Mouse (Mus musculus) 3134 (cell line): ENCODE data around the gene Abcc2.

Experiments used
- DNase-seq: peaks from one replicate; pipeline ENCODE4 v3.0.0-alpha.2; 2011; ENCODE audit warnings: low spot score; ENCODE audit not compliant: insufficient read length; ENCODE audit errors: extremely low read depth

Abcc2 gene

DNA sequence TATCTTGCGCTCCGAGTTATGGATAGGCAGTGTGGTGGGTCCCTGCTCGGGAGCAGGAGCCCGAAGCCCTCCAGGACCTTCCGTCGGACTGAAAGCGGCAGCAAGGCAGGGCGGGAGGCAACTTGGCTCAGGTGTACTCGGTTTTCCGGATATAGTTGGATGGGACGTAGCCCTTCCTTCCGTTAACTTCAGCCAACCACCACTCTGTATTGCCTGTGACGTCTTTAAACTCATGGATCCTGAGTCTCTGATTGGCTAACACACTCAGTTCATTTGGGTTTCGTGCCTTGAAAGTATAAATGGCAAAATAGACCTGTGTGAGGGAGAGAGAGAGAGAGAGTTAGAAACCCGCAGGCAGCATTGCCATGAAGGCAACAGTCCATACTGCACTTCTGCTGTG lies 66.0 kb downstream of the Abcc2 start:
- DNase-seq = no peak

- no peak for DNase-seq
Measured at GRCm38 (mm10) chr19:43850026-43850425, 68.0 kb downstream of the Abcc2 start.

- no peak for DNase-seq
Measured at GRCm38 (mm10) chr19:43851996-43852630, 70.1 kb downstream of the Abcc2 start.

DNA sequence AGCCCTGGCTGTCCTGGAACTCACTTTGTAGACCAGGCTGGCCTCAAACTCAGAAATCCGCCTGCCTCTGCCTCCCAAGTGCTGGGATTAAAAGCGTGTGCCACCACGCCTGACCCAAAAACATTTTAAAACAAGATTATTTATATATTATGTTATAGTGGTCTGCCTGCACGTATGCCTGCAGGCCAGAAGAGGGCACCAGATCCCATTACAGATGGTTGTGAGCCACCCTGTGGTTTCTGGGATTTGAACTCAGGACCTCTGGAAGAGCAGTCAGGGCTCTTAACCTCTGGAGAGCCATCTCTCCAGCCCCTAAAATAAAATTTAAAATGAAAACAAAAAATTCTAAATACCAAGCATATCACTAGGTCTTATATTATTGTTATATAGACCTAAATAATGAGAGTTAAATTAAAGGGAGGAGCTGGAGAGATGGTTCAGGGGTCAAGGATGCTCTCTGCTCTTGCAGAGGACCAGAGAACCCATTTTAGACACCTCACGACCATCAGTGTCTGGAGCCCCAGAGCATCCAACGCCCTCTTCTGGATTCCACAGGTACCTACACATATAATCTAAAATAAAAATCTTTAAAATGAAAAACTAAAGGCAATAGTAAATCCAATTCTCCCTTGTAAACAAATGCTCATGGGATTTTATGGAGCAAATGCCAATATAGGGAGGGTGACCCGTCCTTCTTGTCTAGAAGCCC lies 71.0 kb downstream of the Abcc2 start:
- DNase-seq = no peak

- no peak for DNase-seq
Measured at GRCm38 (mm10) chr19:43857347-43857746, 75.4 kb downstream of the Abcc2 start.

DNA sequence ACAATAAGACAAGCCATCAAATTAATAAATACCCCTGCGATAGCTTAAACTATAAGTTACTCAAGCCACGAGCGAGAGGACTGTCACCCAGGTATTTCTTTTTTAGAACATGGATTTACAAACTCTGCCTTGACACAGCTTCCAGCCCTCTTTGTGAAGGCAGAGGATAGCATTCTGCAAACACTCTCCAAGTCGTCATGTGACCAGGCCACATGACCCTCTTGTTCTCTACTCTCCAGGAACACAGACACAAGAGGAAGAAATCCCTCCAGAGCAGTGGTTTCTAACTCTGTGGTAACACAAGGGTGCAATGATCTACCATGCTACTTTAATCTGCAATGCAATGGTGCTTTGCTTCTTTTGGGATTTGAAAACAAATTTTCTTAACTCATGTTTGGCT lies 88.4 kb downstream of the Abcc2 start:
- no peak for DNase-seq

GRCm38 (mm10) chr19:43874351-43874750 lies 92.4 kb downstream of the Abcc2 start:
- no peak for DNase-seq

- DNase-seq = peak; percentile 42
Measured at GRCm38 (mm10) chr19:43875996-43876395, 94.0 kb downstream of the Abcc2 start.

GRCm38 (mm10) chr19:43877364-43877763 lies 95.4 kb downstream of the Abcc2 start:
- DNase-seq = no peak

GRCm38 (mm10) chr19:43878111-43879092 lies 96.4 kb downstream of the Abcc2 start:
- peak; percentile 48 for DNase-seq

DNA sequence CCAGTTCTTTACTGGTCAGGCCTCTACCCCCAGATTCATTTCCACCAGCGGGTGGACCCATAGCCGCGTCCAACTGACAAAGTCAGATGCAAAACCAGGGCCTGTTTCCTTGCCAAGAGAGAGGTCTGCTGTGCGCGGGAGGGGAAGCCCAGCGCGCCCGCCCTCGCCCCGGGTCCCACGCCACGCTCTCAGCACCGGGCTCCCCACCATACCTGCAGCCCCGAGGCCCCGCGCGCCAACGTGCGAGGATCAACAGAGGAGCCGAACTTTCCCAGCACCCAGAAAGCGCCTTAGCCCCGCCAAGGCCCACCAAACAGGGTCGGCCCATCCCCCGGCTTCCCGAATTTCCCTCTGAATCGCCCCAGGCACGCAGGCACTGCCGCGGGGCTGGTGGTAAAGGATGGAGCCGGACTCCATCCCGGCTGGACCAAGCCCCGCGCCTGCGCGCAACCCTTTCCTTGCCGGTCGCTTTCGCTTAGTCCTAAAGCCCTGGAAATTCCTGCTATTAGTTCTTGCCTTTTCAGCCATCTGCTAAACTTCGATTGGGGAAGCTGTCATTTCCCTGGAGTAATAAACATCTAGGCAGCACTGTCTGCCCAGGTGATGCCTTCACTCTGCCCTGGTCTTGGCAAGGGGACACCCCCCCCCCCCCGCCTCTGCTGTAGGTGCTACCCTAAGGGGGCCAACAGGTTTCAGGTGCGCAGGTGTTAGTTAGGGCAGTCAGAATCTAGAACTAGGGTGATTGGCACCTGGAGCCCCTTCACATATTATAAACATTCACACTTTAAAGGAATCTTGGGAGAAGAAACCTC lies 97.6 kb downstream of the Abcc2 start:
- peak; percentile 89 for DNase-seq

DNA sequence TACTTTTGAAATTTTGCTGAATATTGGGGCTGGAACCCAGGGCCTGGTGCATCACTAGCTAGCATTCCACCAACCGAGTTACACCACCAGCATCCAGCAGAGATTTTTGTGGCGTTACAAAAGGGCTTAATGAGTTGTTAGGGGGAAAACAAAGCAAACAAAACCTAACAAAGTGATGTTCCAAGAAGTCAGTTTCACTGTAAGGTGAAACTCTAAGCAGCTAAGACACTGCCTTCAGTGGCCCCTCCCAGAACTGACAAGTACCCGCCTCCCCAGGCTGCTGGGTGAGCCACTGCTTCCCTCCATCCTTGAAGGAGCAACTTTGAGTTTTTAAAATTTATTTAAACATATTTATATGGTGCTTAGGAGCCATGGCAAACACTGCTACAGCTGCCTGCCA lies 98.4 kb downstream of the Abcc2 start:
- DNase-seq = no peak

- no peak for DNase-seq
Measured at GRCm38 (mm10) chr19:43881615-43882014, 99.6 kb downstream of the Abcc2 start.

GRCm38 (mm10) chr19:43882895-43883573 lies 101.0 kb downstream of the Abcc2 start:
- no peak for DNase-seq

DNA sequence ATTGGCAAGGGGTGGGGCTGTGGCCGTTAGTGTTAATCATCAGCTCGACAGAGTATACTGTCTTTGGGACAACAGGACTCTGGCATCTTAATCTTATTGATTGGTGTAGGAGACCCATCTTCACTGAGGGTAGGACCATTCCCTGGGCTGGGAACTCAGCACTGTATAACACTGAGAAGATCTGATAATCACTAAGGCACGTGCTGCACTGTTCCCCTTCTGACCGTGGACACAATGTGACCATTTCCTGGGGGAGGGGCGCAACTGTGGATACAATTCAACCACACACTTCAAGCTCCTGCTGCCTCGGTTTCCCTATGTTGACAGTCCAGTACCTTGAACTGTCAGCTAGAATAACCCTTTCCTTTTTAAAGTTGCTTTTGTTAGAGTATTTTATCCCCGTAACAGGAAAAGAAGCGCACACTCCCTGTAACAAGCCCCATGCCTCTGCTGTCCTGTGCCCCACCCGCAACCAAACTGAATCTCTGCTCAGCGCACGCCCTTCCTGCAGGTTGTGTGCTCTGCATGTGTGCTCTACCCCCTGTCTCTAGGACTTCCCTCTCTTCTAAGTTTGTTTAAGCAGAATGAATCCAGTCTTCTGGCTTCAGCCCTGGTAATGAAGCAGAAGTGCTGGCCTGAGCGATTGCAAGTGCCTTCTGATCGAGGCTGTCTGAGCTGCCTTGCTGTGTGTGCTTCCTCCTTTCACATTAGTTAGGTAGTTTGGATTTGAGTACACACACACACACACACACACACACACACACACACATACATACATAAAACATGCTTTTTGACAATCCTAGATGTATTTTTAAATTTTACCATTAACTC lies 102.9 kb downstream of the Abcc2 start:
- DNase-seq = no peak

GRCm38 (mm10) chr19:43886371-43887099 lies 104.5 kb downstream of the Abcc2 start:
- DNase-seq = no peak

GRCm38 (mm10) chr19:43887242-43887641 lies 105.2 kb downstream of the Abcc2 start:
- DNase-seq = no peak

DNA sequence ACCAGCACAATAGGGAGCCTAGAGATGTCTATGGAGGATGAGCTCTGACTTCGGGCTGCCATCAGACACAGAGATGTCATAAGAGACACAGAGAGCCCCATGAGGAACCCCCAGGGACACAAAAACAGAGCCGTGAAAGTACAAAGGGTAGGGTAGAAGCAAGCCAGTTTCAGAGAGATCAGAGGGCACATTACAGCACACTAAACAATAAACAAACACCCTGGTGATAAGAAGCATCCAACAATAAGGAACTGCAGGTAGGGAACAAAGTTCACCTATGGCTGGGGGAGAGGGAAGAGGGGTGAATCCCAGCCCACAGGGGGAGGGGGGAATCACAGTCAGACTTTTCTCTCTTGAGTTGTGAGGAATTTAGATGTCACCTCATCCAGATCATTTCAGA lies 105.7 kb downstream of the Abcc2 start:
- no peak for DNase-seq
